14 mouse cellular contexts compared by ENCODE assay signal in the genomic region with DNA sequence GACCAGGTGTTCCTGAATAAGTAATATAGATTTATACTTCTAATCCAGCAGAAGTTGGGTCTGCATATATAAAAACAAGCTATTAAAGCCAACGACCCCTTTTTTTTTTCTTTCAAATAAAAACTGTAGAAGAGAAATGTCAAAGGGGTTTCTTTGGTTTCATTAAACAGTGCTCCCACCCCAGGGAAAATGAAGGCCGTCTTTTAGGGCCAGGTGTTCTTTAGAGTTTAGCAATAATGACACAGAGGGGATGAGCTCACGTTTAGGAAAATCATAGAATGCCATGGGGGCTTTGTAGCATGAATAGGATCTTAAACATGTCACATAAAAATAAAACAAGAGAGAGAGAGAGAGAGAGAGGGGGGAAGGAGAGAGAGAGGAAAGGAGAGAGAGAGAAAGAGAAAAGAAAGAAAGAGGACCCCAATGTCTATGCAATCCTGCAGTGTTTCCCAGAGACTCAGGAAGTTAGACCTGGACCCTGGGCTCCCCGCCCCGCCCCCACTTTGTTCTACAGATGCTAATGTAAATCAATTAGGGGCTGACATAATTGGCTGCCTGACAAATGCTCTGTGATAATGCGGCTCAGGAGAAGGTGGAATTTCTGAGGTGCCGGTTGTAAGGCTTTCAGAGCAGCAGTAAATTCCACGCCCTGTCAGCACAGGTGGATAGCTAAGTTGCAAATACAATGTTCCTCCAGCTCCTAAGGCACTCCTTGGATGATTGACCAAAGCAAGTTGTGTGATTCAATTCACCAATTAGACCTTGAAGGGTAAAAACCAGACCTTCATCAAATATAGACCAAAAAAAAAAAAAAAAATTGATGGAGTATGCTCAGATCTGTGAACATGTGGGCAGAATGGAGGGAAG.
DNase-seq lines count a peak whose midpoint lies in the region; ATAC-seq and TF ChIP-seq lines count a peak whose summit lies in the region.
"Had no signal": no experiment of that assay in that cellular context is flagged by ENCODE, and none has a peak within 500 bp of the region (broad histone marks: within the 10 kb centered on the region; RNA-seq: fewer than 3 reads in every experiment).

No protein-coding gene starts in this region.

- no peak for TF ChIP-seq POLR2A in kidney, adult 2 months (IDR thresholded peaks at IDR 0.05; ENCODE audit: low read depth, low read length)

- no peaks in the 10 kb centered on the region for H3K9me3 ChIP-seq in kidney, postnatal 0 days (replicated peaks; ENCODE audit: low read length)
- no peaks in the 10 kb centered on the region for H3K9me3 ChIP-seq in forebrain, embryonic 11.5 days (ENCODE audit: control insufficient read depth, low read length)
- H3K9me3 ChIP-seq in limb, embryonic 13.5 days, result no peaks in the 10 kb centered on the region
- H3K9me3 ChIP-seq: embryonic facial prominence, embryonic 13.5 days; liver, embryonic 13.5 days had no signal

- no peak overlapping the region for H3K4me2 ChIP-seq in kidney, postnatal 0 days (ENCODE audit: low read length)
- peak overlapping the region; percentile 21; the same call in 1 of the 2 replicates for H3K4me2 ChIP-seq in forebrain, embryonic 11.5 days (ENCODE audit: low read depth, low read length, severe bottlenecking)
- H3K4me2 ChIP-seq in limb, embryonic 13.5 days (replicated peaks), result peak overlapping the region; percentile 31
- H3K4me2 ChIP-seq: embryonic facial prominence, embryonic 13.5 days; liver, embryonic 13.5 days had no signal

- H3K4me1 ChIP-seq in kidney, postnatal 0 days (replicated peaks; ENCODE audit: insufficient read depth, low read length), result no peaks in the 10 kb centered on the region
- H3K4me1 ChIP-seq in kidney, adult 2 months (ENCODE audit: control insufficient read depth, insufficient read depth, low read length), result no peaks in the 10 kb centered on the region
- H3K4me1 ChIP-seq in forebrain, embryonic 11.5 days (replicated peaks; ENCODE audit: control insufficient read depth, insufficient read depth, low read length), result no peaks in the 10 kb centered on the region; the same call in 1 of the 2 replicates
- H3K4me1 ChIP-seq in limb, embryonic 13.5 days, result peaks cover 20% of the 10 kb centered on the region
- H3K4me1 ChIP-seq: liver, embryonic 13.5 days had no signal

- no peaks in the 10 kb centered on the region for H3K27me3 ChIP-seq in kidney, postnatal 0 days (ENCODE audit: insufficient read depth, low read length)
- no peaks in the 10 kb centered on the region; the same call in 1 of the 2 replicates for H3K27me3 ChIP-seq in kidney, adult 2 months (replicated peaks; ENCODE audit: control insufficient read depth, insufficient read depth, low read length)
- H3K27me3 ChIP-seq in forebrain, embryonic 11.5 days (ENCODE audit: control insufficient read depth, insufficient read depth, low read length), result no peaks in the 10 kb centered on the region
- no peaks in the 10 kb centered on the region for H3K27me3 ChIP-seq in limb, embryonic 13.5 days
- H3K27me3 ChIP-seq: embryonic facial prominence, embryonic 13.5 days; liver, embryonic 13.5 days had no signal

- no peak for TF ChIP-seq CTCF in kidney, postnatal 0 days (IDR thresholded peaks at IDR 0.05; ENCODE audit: low read depth)
- no peak for TF ChIP-seq CTCF in kidney, adult 2 months (conservative IDR thresholded peaks at IDR 0.05; ENCODE audit: insufficient read depth, insufficient read length, low read depth, low read length)

- no peak overlapping the region for H3K27ac ChIP-seq in kidney, postnatal 0 days
- H3K27ac ChIP-seq in kidney, adult 2 months (ENCODE audit: insufficient read depth, low read depth, low read length), result no peak overlapping the region
- 0 out of 2 replicates have a peak overlapping the region, but pooled peaks have one; percentile 37 for H3K27ac ChIP-seq in forebrain, embryonic 11.5 days (ENCODE audit: low read depth, low read length)
- peak overlapping the region; percentile 82 for H3K27ac ChIP-seq in limb, embryonic 13.5 days
- H3K27ac ChIP-seq: embryonic facial prominence, embryonic 13.5 days; liver, embryonic 13.5 days had no signal

- peak; percentile 55 for DNase-seq in embryo, embryonic 11 days
- no peak for DNase-seq in embryo, embryonic 9.5 days (ENCODE audit: extremely low spot score)
- DNase-seq in kidney, postnatal 0 days (ENCODE audit: low spot score), result peak; percentile 25
- no peak for DNase-seq in kidney, adult 2 months
- peak; percentile 78 for DNase-seq in forebrain, embryonic 11.5 days (ENCODE audit: low spot score)
- DNase-seq in adrenal gland, adult 2 months, result no peak
- DNase-seq: cerebellum, adult 11-12 months; liver, embryonic 13.5 days; lung, postnatal 36 days; right cerebral cortex, postnatal 4 days; thymus, postnatal 25 days had no signal

- no peak for ATAC-seq in kidney, postnatal 0 days (replicated peaks; ENCODE audit: low FRiP score, low read depth)
- peak; percentile 86 for ATAC-seq in forebrain, embryonic 11.5 days (replicated peaks; ENCODE audit: low FRiP score)
- ATAC-seq in limb, embryonic 13.5 days (ENCODE audit: low FRiP score, low read depth), result peak; percentile 37
- no peak for ATAC-seq in erythroblast, adult 5-6 weeks (replicated peaks; ENCODE audit: low FRiP score, poor library complexity, severe bottlenecking)

- H3K9ac ChIP-seq in kidney, postnatal 0 days (ENCODE audit: low read depth, low read length), result no peak overlapping the region
- H3K9ac ChIP-seq in forebrain, embryonic 11.5 days (ENCODE audit: low read length), result no peak overlapping the region
- no peak overlapping the region for H3K9ac ChIP-seq in limb, embryonic 13.5 days
- H3K9ac ChIP-seq: embryonic facial prominence, embryonic 13.5 days; liver, embryonic 13.5 days had no signal

- WGBS in kidney, postnatal 0 days, result 15% methylated on average over 8 of the region's 8 CpGs
- 23% methylated on average over 8 of the region's 8 CpGs for WGBS in kidney, adult 2 months
- WGBS in forebrain, embryonic 11.5 days, result 27% methylated on average over 8 of the region's 8 CpGs
- 4% methylated on average over 8 of the region's 8 CpGs for WGBS in limb, embryonic 13.5 days

- H3K36me3 ChIP-seq in kidney, postnatal 0 days (ENCODE audit: insufficient read depth, low read length), result no peaks in the 10 kb centered on the region
- no peaks in the 10 kb centered on the region for H3K36me3 ChIP-seq in kidney, adult 2 months (ENCODE audit: control insufficient read depth, insufficient read depth, low read length)
- H3K36me3 ChIP-seq in forebrain, embryonic 11.5 days (ENCODE audit: control insufficient read depth, insufficient read depth, low read length), result no peaks in the 10 kb centered on the region
- no peaks in the 10 kb centered on the region for H3K36me3 ChIP-seq in limb, embryonic 13.5 days
- H3K36me3 ChIP-seq: embryonic facial prominence, embryonic 13.5 days; liver, embryonic 13.5 days had no signal

- H3K4me3 ChIP-seq in kidney, postnatal 0 days (replicated peaks; ENCODE audit: low read depth, low read length), result no peak overlapping the region
- H3K4me3 ChIP-seq in kidney, adult 2 months (ENCODE audit: insufficient read depth, low read depth, low read length), result no peak overlapping the region
- H3K4me3 ChIP-seq in forebrain, embryonic 11.5 days (ENCODE audit: low read depth, low read length), result no peak overlapping the region
- H3K4me3 ChIP-seq in limb, embryonic 13.5 days, result no peak overlapping the region
- H3K4me3 ChIP-seq: embryonic facial prominence, embryonic 13.5 days; liver, embryonic 13.5 days had no signal

Comparison
In these comparisons a context has a peak if more than half of its experiments do, and no peak if none do; other contexts are left out.
1. DNase-seq: peak in embryo, embryonic 11 days (single experiment), kidney, postnatal 0 days (single experiment) and forebrain, embryonic 11.5 days (single experiment); none in embryo, embryonic 9.5 days (single experiment), kidney, adult 2 months (single experiment) and adrenal gland, adult 2 months (single experiment).
2. ATAC-seq: peak in forebrain, embryonic 11.5 days (single experiment) and limb, embryonic 13.5 days (single experiment); none in kidney, postnatal 0 days (single experiment) and erythroblast, adult 5-6 weeks (single experiment).
3. H3K27ac ChIP-seq: peak in forebrain, embryonic 11.5 days (single experiment) and limb, embryonic 13.5 days (single experiment); none in kidney, postnatal 0 days (single experiment) and kidney, adult 2 months (single experiment).